Mouse (Mus musculus) urinary bladder, postnatal 4 days (tissue): ENCODE data around the gene Olfr161.
"Not testable (repeated sequence)": the region's sequence is repeated elsewhere in the genome, so short reads cannot be mapped to it uniquely, and the experiment has no call there.

Experiments
- DNase-seq, 2 experiments: peaks; one replicate each; pipeline ENCODE4 v3.0.0; 2021 to 2022; ENCODE audit warnings: low spot score in 2 of 2

Olfr161 gene

DNA sequence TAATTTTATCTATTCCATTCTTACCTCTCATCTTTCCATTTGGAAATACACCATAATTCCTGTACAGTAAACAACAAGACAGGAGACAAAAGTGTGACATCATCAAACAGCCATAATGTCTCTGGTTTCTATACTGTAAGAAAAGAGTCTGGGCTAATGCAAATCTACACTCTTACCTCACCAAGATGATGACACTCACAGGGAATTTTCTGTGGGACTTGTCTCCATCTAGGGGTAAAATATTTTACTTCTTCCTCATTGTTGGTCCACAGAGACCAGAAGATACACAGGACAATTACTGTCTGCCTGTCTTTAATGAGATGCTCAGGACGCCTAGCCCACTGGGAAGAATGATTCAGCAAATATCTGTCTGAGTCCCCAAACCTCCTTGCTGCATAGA is at the start of gene Olfr161:
Gene Olfr161, plus strand, starts transcription at position 352 of the 400 bp plus-strand sequence.
- no peak for DNase-seq

DNA sequence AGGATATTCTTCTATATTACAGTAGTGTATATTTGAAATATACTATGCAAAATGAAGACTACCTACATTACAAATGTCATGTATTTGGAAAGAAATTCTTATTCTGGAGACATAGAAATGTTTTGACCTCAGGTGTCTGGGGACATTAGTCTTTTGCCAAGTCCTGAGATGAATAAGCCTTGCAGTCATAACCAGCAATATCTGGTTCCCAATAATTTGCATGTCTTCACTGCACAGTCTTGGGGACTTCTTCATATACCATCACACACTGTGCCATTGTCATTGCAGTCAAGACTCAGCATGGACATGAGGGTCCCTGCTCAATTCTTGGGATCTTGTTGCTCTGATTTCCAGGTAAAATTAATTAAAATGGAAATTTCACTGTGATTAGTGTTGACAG is 27.3 kb upstream of the Olfr161 start:
- no peak for DNase-seq

DNA sequence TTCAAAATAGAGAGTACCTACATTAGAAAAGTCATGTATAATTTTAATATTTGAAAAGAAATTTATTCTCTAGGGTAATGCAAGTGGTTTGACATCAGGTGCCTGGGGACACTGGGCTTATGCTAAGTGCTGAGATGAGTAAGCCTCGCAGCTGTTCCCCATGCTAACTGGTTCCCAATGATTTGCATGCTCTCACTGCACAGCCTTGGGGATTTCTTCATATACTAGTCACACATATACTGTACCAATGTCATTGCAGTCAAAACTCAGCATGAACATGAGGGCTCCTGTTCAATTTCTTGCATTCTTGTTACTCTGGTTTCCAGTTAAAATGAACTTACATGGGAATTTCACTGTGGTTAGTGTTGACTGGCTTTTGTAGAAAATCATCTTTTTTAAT is 13.2 kb upstream of the Olfr161 start:
- DNase-seq: not testable (repeated sequence)

DNA sequence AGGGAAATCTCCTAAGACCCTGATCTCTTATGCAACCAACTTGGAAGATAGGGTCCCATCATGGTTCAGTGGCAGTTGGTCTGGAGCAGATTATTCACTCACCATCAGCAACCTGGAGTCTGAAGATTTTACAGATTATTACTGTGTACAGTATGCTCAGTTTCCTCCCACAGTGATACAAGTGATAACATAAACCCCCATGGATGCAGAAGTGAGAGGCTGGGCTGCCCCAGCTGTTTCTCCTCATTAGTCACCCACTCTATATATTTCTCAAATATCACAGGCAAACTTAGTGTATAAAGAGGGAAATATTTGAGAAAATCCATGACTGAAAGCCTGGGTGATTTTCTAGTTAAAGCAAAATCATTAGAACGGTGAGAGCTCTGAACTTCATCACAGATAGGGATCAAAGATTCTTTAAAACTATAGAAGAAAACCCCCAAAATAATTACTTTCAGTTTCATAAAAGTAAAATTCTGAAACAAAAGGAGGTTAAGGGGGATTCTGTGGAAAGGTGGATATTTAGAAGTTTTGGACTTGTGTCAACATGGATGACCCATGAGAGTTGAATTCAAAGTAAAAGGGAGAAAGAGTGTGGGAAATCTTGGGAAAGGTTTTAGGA is 12.5 kb upstream of the Olfr161 start:
- DNase-seq: not testable (repeated sequence)

DNA sequence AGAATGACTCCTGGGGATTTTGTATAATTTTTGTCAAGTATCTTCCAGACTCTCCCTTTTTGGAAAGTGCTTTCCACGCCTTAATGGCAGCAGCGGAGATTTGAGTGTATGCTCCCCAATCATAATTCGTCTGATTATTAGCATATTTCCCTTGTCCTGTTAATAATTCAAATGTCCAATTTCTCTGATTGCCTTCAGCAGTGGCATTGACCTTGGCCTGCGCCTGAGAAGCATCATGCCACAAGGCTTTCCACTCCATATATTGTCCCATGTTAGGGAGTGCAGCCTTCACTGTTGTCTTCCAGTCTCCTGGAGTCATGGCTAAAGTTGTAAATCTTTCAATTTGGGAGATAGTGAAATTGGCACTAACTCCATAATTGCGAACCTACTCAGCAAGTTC is 40.5 kb downstream of the Olfr161 start:
- DNase-seq: not testable (repeated sequence)

DNA sequence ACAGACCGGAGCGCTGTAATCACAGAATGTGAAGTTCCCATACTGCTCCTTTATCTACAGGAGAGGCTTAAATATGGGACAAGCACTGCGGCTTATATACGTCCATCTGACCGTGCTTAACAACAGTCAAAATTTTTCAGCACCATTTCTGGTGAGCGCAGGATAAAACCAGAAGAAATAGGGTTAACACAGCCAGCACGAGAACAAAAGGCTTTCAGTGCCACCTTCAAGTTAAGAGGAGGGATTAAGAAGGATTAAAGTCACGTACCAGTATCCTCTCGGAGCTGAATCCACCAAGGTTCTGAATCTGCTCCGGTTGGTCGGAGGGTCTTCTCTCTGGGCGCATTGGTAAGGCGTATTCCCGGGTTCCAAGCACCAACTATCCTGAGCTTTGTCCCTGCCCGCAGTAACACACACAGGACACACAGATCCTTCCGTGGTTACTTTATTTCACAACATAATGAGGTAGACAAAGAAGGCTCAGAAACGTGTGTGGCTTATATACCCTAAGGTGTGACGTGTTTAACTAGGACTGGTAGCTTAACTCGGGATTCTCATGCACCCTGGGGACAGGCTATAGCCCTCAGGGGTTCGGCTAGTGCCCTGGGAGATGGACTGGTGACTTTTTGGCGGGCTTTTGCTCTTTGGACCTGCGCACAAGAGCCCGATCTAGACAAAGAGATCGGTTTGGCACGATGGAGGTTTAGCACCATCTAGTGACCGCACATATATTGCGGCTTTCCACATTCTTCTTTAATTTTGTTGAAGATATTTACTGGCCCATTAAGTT is 41.9 kb downstream of the Olfr161 start:
- not testable (repeated sequence) for DNase-seq
